Mouse (Mus musculus): Measurements from ENCODE around the gene Scgb2b27. TPM values are rescaled to one million over a fixed set of nuclear protein-coding genes. Genes with fewer than 3 reads are reported as not detected.
"Not testable (repeated sequence)": the region's sequence is repeated elsewhere in the genome, so short reads cannot be mapped to it uniquely, and the experiment has no call there.

Gene Scgb2b27
- total RNA-seq (2015) (not detected in 2 replicates), total RNA-seq (2017) (not detected in 2 replicates)

GRCm38 (mm10) chr7:34013842-34014241, at the start of gene Scgb2b27:
Scgb2b27 (minus strand) TSS chr7:34013942.
- ATAC-seq (ENCODE audit: poor library complexity, severe bottlenecking) = no peak

GRCm38 (mm10) chr7:34036076-34036815, 22.5 kb upstream of the Scgb2b27 start:
- ATAC-seq (ENCODE audit: poor library complexity, severe bottlenecking) = not testable (repeated sequence)

GRCm38 (mm10) chr7:34034579-34034978, 20.8 kb upstream of the Scgb2b27 start:
- not testable (repeated sequence) for ATAC-seq (ENCODE audit: poor library complexity, severe bottlenecking)

- ATAC-seq (ENCODE audit: poor library complexity, severe bottlenecking) = no peak
These were observed 16.3 kb upstream of the Scgb2b27 start for GRCm38 (mm10) chr7:34030026-34030425.

GRCm38 (mm10) chr7:34027202-34027601, 13.5 kb upstream of the Scgb2b27 start:
- not testable (repeated sequence) for ATAC-seq (ENCODE audit: poor library complexity, severe bottlenecking)

GRCm38 (mm10) chr7:34025641-34026040, 11.9 kb upstream of the Scgb2b27 start:
- ATAC-seq (ENCODE audit: poor library complexity, severe bottlenecking) = no peak

GRCm38 (mm10) chr7:34021183-34021582, 7.4 kb upstream of the Scgb2b27 start, which contains the start of gene Scgb1b27:
Scgb1b27 (plus strand) TSS chr7:34021483.
- ATAC-seq (ENCODE audit: poor library complexity, severe bottlenecking) = not testable (repeated sequence)

GRCm38 (mm10) chr7:33982281-33982680, 31.5 kb downstream of the Scgb2b27 start:
- ATAC-seq (ENCODE audit: poor library complexity, severe bottlenecking) = not testable (repeated sequence)

Other genes starting within 250 kb of the Scgb2b27 start
- gene Scgb2b26, start 68.9 kb downstream of the Scgb2b27 start, total RNA-seq (2015) = not detected in 2 replicates
- gene Scgb2b26, start 68.9 kb downstream of the Scgb2b27 start, total RNA-seq (2017) = not detected in 2 replicates
- gene Scgb1b27, start 7.5 kb upstream of the Scgb2b27 start, total RNA-seq (2015) = not detected in 2 replicates
- not detected in 2 replicates for gene Scgb1b27, start 7.5 kb upstream of the Scgb2b27 start, total RNA-seq (2017)
- not detected in 2 replicates for gene Scgb1b30, start 81.5 kb upstream of the Scgb2b27 start, total RNA-seq (2015)
- gene Scgb1b30, start 81.5 kb upstream of the Scgb2b27 start, total RNA-seq (2017) = not detected in 2 replicates
- 0.09 and 0.14 TPM in 2 replicates for gene Wtip, start 119.3 kb upstream of the Scgb2b27 start, total RNA-seq (2015)
- gene Wtip, start 119.3 kb upstream of the Scgb2b27 start, total RNA-seq (2017) = 0.33 TPM in 1 of 2 replicates, not detected in the other
- 111 and 115 TPM in 2 replicates for gene Uba2, start 155.7 kb upstream of the Scgb2b27 start, total RNA-seq (2015)
- 121 and 126 TPM in 2 replicates for gene Uba2, start 155.7 kb upstream of the Scgb2b27 start, total RNA-seq (2017)
- 26.1 and 30.6 TPM in 2 replicates for gene Pdcd2l, start 182.7 kb upstream of the Scgb2b27 start, total RNA-seq (2015)
- 33.9 and 37.0 TPM in 2 replicates for gene Pdcd2l, start 182.7 kb upstream of the Scgb2b27 start, total RNA-seq (2017)
- gene Gpi1, start 216.4 kb upstream of the Scgb2b27 start, total RNA-seq (2015) = 345 and 348 TPM in 2 replicates
- 393 and 429 TPM in 2 replicates for gene Gpi1, start 216.4 kb upstream of the Scgb2b27 start, total RNA-seq (2017)
- not detected in 2 replicates for gene Gm6096, start 237.1 kb upstream of the Scgb2b27 start, total RNA-seq (2015)
- not detected in 2 replicates for gene Gm6096, start 237.1 kb upstream of the Scgb2b27 start, total RNA-seq (2017)